Comparison of ENCODE assay signal across 15 mouse cellular contexts in the genomic region with DNA sequence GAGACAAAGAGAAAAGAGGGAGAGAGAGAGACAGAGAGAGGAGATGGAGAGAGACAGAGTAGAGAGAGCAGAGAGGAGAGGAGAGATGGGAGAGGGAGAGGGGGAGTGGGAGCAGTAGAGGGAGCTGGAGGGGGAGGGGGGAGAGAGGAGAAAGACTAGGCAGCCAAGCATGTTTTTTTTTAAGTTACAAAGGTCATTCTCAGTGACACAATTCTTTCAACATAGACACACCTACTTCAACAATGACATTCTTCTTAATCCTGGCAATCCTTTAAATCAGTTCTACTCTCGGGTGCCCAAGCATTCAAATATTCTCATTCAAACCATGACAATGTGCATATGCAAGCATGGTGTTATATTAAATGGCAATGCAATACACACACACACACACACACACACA. TPM values are rescaled to one million over a fixed set of nuclear protein-coding genes. Genes with fewer than 3 reads are reported as not detected.
"Had no signal": no experiment of that assay in that cellular context is flagged by ENCODE, and none has a peak within 500 bp of the region (broad histone marks: within the 10 kb centered on the region; RNA-seq: fewer than 3 reads in every experiment).

No protein-coding gene starts in this region.

- H3K9me3 ChIP-seq: megakaryocyte, embryonic 14.5 days; midbrain, embryonic 13.5 days; midbrain, embryonic 15.5 days; neural tube, embryonic 12.5 days; stomach, embryonic 15.5 days had no signal

- H3K27me3 ChIP-seq: megakaryocyte, embryonic 14.5 days; midbrain, embryonic 13.5 days; midbrain, embryonic 15.5 days; neural tube, embryonic 12.5 days; stomach, embryonic 15.5 days had no signal

- H3K27ac ChIP-seq: macrophage; midbrain, embryonic 13.5 days; midbrain, embryonic 15.5 days; neural tube, embryonic 12.5 days; stomach, embryonic 15.5 days; stomach, postnatal 0 days had no signal

- ATAC-seq: midbrain, embryonic 13.5 days; midbrain, embryonic 15.5 days had no signal

- H3K4me3 ChIP-seq: megakaryocyte, embryonic 14.5 days; midbrain, embryonic 13.5 days; midbrain, embryonic 15.5 days; neural tube, embryonic 12.5 days; stomach, embryonic 15.5 days had no signal

- H3K4me1 ChIP-seq: megakaryocyte, embryonic 14.5 days; midbrain, embryonic 13.5 days; midbrain, embryonic 15.5 days; neural tube, embryonic 12.5 days; stomach, embryonic 15.5 days had no signal

- H3K4me2 ChIP-seq: midbrain, embryonic 11.5 days; midbrain, embryonic 13.5 days; midbrain, embryonic 15.5 days; neural tube, embryonic 12.5 days; stomach, embryonic 15.5 days had no signal

- DNase-seq: lung, adult 2 months; lung, postnatal 10 days; lung, postnatal 36 days; right cerebral cortex, postnatal 14 days; thymus, adult 2 months; thymus, postnatal 25 days; thymus, postnatal 4 days had no signal

- H3K36me3 ChIP-seq: midbrain, embryonic 13.5 days; midbrain, embryonic 15.5 days; neural tube, embryonic 12.5 days; stomach, embryonic 15.5 days had no signal

- H3K9ac ChIP-seq: midbrain, embryonic 13.5 days; midbrain, embryonic 15.5 days; neural tube, embryonic 12.5 days; stomach, embryonic 15.5 days had no signal

RNA-seq across cellular contexts. Expression of a gene that starts 19.4 kb away (rescaled TPM):
- polyA plus RNA-seq: macrophage had no signal
